Mouse (Mus musculus) ES-E14 (cell line): ENCODE measurements around the gene Gpr18. TPM values are rescaled to one million over a fixed set of nuclear protein-coding genes. Genes with fewer than 3 reads are reported as not detected.

Experiments used
- DNase-seq: peaks from one replicate; pipeline ENCODE4 v3.0.0-alpha.2; 2013; ENCODE audit warnings: low read depth, low spot score
- H3K27ac ChIP-seq: 2 replicates; pipeline ENCODE4 v1.5.1; 2012; ENCODE audit warnings: low read depth, mild to moderate bottlenecking, low read length, moderate library complexity, mixed read lengths; ENCODE audit not compliant: poor library complexity, insufficient read depth, severe bottlenecking
- H3K36me3 ChIP-seq: 2 replicates; pipeline ENCODE4 v1.6.1; 2012; ENCODE audit warnings: mild to moderate bottlenecking, low read length, moderate library complexity, mixed read lengths; ENCODE audit not compliant: control insufficient read depth, poor library complexity, insufficient read depth, severe bottlenecking
- H3K4me1 ChIP-seq, 2 experiments: fragments of 150-350 bp in 1 of 2; sonication (generic) in 1 of 2; 2 replicates each; pipeline ENCODE4 v1.6.1; 2012; ENCODE audit warnings: low read length in 2 of 2, mild to moderate bottlenecking in 1 of 2, mixed read lengths in 1 of 2; ENCODE audit not compliant: control insufficient read depth in 2 of 2, insufficient read depth in 2 of 2, poor library complexity in 1 of 2
- H3K4me3 ChIP-seq, 2 experiments: fragments of 150-350 bp in 1 of 2; sonication (generic) in 1 of 2; 2 replicates each; pipeline ENCODE4 v1.5.1; 2012; ENCODE audit warnings: low read length in 2 of 2, low read depth in 1 of 2, mild to moderate bottlenecking in 1 of 2, mixed read lengths in 1 of 2; ENCODE audit not compliant: insufficient read depth in 1 of 2, poor library complexity in 1 of 2, severe bottlenecking in 1 of 2
- H3K9ac ChIP-seq: 2 replicates; pipeline ENCODE4 v1.6.1; 2012; ENCODE audit warnings: low read depth, mild to moderate bottlenecking, low read length, mixed read lengths; ENCODE audit not compliant: poor library complexity, insufficient read depth, severe bottlenecking
- H3K9me3 ChIP-seq: fragments of 150-350 bp; sonication (generic); 2 replicates; pipeline ENCODE4 v1.6.1; 2012; ENCODE audit warnings: low read depth, mild to moderate bottlenecking, low read length; ENCODE audit not compliant: control insufficient read depth, insufficient read depth
- CHD2 ChIP-seq: IDR thresholded peaks from 2 replicates; pipeline ENCODE4 v1.6.1; 2014; ENCODE audit warnings: mild to moderate bottlenecking, low read depth, low read length, inconsistent platforms
- HCFC1 ChIP-seq: IDR thresholded peaks from 2 replicates; pipeline ENCODE4 v1.6.1; 2012; ENCODE audit warnings: low read length, inconsistent platforms, borderline replicate concordance; ENCODE audit not compliant: insufficient read depth
- MAFK ChIP-seq: IDR thresholded peaks from 2 replicates; pipeline ENCODE4 v1.6.1; 2014; ENCODE audit warnings: mild to moderate bottlenecking, low read depth, low read length, inconsistent platforms; ENCODE audit not compliant: insufficient read depth
- ZC3H11A ChIP-seq: IDR thresholded peaks from 2 replicates; pipeline ENCODE4 v1.6.1; 2012; ENCODE audit warnings: low read depth, mild to moderate bottlenecking, inconsistent platforms, low read length, borderline replicate concordance
- ZNF384 ChIP-seq: IDR thresholded peaks from 2 replicates; pipeline ENCODE4 v1.6.1; 2012; ENCODE audit warnings: low read depth, low read length, inconsistent platforms
- in situ Hi-C, 2 experiments: fragments of 600-800 bp; cut with MboI; formaldehyde crosslinking; loops; one replicate each; pipeline ENCODE4 v1.15.1; 2025; ENCODE audit warnings: low sequenced_read_pairs in 2 of 2, inconsistent platforms in 1 of 2; ENCODE audit not compliant: unreplicated experiment in 2 of 2
- total RNA-seq: library from RNA; depleted of rRNA; stranded (reverse); fragments of 300-350 nt; gene quantifications from 2 replicates; pipeline ENCODE4 v1.2.3, GENCODE M21; 2012; rRNA removed

Gene Gpr18
- total RNA-seq, result 0.42 and 0.49 TPM in 2 replicates

GRCm38 (mm10) chr14:121915621-121916020, at the start of gene Gpr18:
Gpr18 (minus strand) TSS chr14:121915781.
- Histone ChIP-seq H3K9ac (no peak within 1 kb of the TSS), H3K4me1 (no peaks in the 10 kb centered on the region), H3K9me3 (no peaks in the 10 kb centered on the region), H3K36me3 (peaks cover 9% of the 10 kb centered on the region; the same call in 1 of the 2 replicates), H3K4me3 (no peak within 1 kb of the TSS), H3K27ac (no peak within 1 kb of the TSS)
- in situ Hi-C loops, result no loop called here
- TF ChIP-seq CHD2, result no peak
- no peak for TF ChIP-seq ZNF384
- no peak for TF ChIP-seq ZC3H11A
- TF ChIP-seq MAFK, result no peak
- no peak for TF ChIP-seq HCFC1
- DNase-seq, result no peak

- in situ Hi-C loops, result no loop called here
- Histone ChIP-seq H3K4me1 (0 out of 4 replicates have a peak, but pooled peaks cover 0 to 2% of the 10 kb centered on the region in 2 experiments), H3K36me3 (no peaks in the 10 kb centered on the region), H3K9ac (no peak within 1 kb of the TSS), H3K27ac (no peak within 1 kb of the TSS), H3K9me3 (no peaks in the 10 kb centered on the region), H3K4me3 (no peak within 1 kb of the TSS)
- no peak for DNase-seq
- TF ChIP-seq MAFK, result no peak
- TF ChIP-seq ZNF384, result no peak
- no peak for TF ChIP-seq CHD2
- no peak for TF ChIP-seq ZC3H11A
- TF ChIP-seq HCFC1, result no peak
Observed at GRCm38 (mm10) chr14:121964990-121965389, 49.4 kb upstream of the Gpr18 start, which contains the start of gene Gpr183. Gpr183 (minus strand) TSS chr14:121965195.

DNA sequence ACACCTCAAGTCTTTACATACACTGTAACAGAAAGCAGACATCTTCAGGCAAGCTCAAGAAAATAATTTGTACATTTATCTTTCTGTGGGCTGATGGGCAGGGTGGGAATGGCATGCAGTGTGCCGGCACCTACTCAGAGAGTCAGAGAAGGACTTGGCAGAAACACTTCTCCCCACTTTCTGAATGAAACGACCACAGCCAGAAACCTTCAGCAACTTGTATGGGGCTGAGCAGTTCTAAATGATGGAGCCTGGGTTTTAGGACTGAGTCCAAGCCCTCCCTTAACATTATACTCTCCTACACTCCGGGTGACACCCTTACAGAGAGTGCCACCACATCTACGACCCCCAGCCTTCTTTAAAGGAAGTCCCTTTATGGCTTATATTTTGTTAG, 48.4 kb upstream of the Gpr18 start:
- DNase-seq, result no peak
- TF ChIP-seq CHD2 (no peak), HCFC1 (no peak), ZNF384 (no peak), MAFK (no peak), ZC3H11A (no peak)
- no peak overlapping the region for H3K27ac ChIP-seq
- in situ Hi-C loops, result no loop called here
- H3K9ac ChIP-seq, result no peak overlapping the region
- no peak overlapping the region for H3K4me3 ChIP-seq
- H3K4me1 ChIP-seq, result 0 out of 4 replicates have a peak, but pooled peaks cover 0 to 2% of the 10 kb centered on the region in 2 experiments
- H3K36me3 ChIP-seq, result no peaks in the 10 kb centered on the region
- H3K9me3 ChIP-seq, result no peaks in the 10 kb centered on the region

DNA sequence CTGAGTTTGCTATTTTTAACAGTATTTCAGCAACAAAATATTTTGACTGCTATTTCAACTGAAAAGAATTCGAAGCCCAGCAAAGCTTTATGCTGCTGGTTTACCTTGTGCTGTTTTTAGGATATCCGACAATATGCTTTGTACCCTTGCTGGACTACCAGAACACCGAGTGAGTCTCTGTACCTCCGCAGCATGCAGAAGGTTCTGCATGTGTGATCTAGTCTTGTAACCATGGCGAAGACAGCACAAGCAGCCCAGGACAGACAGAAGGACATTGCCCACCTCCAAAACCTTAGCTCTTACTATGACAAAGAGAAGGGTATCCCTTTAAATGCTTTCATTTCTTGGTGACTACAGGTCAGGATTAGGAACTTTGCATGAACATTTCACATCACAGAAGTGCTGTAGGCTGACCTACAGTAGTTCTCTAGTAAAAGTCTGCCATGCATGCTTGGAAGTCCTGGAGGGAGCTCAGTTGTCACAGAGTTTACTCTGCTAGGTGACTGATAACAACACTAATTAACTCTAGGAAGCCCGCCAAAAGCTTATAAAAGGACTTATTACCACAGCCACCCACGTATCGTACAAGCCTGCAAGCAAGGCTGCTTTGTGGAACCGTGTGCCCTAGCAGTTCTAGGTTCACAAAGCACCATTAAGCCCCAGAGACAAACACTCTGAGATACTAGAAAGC, 47.8 kb upstream of the Gpr18 start:
- H3K36me3 ChIP-seq, result no peaks in the 10 kb centered on the region
- in situ Hi-C loops, result no loop called here
- DNase-seq, result no peak
- H3K9me3 ChIP-seq, result no peaks in the 10 kb centered on the region
- 0 out of 4 replicates have a peak, but pooled peaks cover 0 to 2% of the 10 kb centered on the region in 2 experiments for H3K4me1 ChIP-seq
- no peak overlapping the region for H3K27ac ChIP-seq
- H3K4me3 ChIP-seq, result no peak overlapping the region
- TF ChIP-seq HCFC1 (no peak), ZC3H11A (no peak)
- no peak overlapping the region for H3K9ac ChIP-seq
